Mouse (Mus musculus) urinary bladder, postnatal 36 days (tissue): ENCODE measurements around the gene Gm21885.

Source experiments
- DNase-seq, 2 experiments: peaks; one replicate each; pipeline ENCODE4 v3.0.0; 2022; ENCODE audit warnings: low spot score in 2 of 2, mixed read lengths in 1 of 2

Gm21885 gene

GRCm38 (mm10) chr11:94268761-94269160 is 12.9 kb upstream of the Gm21885 start:
- no peak for DNase-seq

- no peak for DNase-seq
Measured at GRCm38 (mm10) chr11:94269906-94270305, 11.8 kb upstream of the Gm21885 start.

GRCm38 (mm10) chr11:94271015-94271414 is 10.7 kb upstream of the Gm21885 start:
- DNase-seq = no peak

- DNase-seq = no peak
Measured at GRCm38 (mm10) chr11:94272960-94273927, 8.4 kb upstream of the Gm21885 start.

GRCm38 (mm10) chr11:94274206-94274867 is 7.3 kb upstream of the Gm21885 start:
- DNase-seq = peak; percentile 49 to 71

GRCm38 (mm10) chr11:94275226-94275625 is 6.4 kb upstream of the Gm21885 start:
- no peak for DNase-seq

- DNase-seq = no peak
Measured at GRCm38 (mm10) chr11:94275686-94276085, 6.0 kb upstream of the Gm21885 start.

GRCm38 (mm10) chr11:94276869-94277337 is 4.8 kb upstream of the Gm21885 start:
- DNase-seq = peak; percentile 85 to 89

GRCm38 (mm10) chr11:94282291-94282690 is 618 bp downstream of the Gm21885 start:
- DNase-seq = no peak

- no peak for DNase-seq
Measured at GRCm38 (mm10) chr11:94283536-94284099, 1.9 kb downstream of the Gm21885 start.

GRCm38 (mm10) chr11:94285886-94286574 is 4.4 kb downstream of the Gm21885 start:
- DNase-seq = no peak

- no peak for DNase-seq
Measured at GRCm38 (mm10) chr11:94287105-94287504, 5.4 kb downstream of the Gm21885 start.

- DNase-seq = no peak
Measured at GRCm38 (mm10) chr11:94290062-94290740, 8.5 kb downstream of the Gm21885 start.

GRCm38 (mm10) chr11:94294996-94295845 is 13.5 kb downstream of the Gm21885 start:
- DNase-seq = no peak

GRCm38 (mm10) chr11:94312733-94313132 is 31.1 kb downstream of the Gm21885 start:
- DNase-seq = no peak

- no peak for DNase-seq
Measured at GRCm38 (mm10) chr11:94314098-94314652, 32.5 kb downstream of the Gm21885 start.

- no peak for DNase-seq
Measured at GRCm38 (mm10) chr11:94315308-94315707, 33.6 kb downstream of the Gm21885 start.

- no peak for DNase-seq
Measured at GRCm38 (mm10) chr11:94316528-94316927, 34.9 kb downstream of the Gm21885 start.

GRCm38 (mm10) chr11:94317014-94317413 is 35.3 kb downstream of the Gm21885 start:
- DNase-seq = no peak

GRCm38 (mm10) chr11:94317515-94317914 is 35.8 kb downstream of the Gm21885 start:
- no peak for DNase-seq
